Mouse (Mus musculus) right cerebral cortex, adult 18-20 months (tissue): ENCODE data around the gene Defb19.

ENCODE experiments used
- DNase-seq: peaks from one replicate; pipeline ENCODE4 v3.0.0; 2022; ENCODE audit warnings: mixed read lengths

The Defb19 gene

DNA sequence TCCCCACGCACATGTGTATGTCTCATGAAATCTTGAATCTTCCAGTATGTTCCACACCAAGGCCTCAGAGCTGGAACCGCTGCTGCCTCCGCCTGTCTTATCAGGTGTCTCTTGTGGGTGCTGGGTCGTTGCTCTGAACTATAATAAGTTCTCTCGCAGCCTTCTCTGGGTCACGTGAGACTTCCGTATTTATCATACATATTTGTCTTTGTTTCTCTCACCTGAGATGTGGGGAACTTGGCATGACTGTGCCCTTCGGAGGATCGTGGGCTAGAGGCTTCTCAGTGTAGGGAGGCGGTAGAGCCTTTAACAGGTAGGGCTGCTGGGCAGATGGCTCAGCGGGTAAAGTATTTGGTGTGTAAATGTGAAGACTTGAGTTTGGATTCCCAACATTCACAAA lies 500 bp upstream of the Defb19 start:
- DNase-seq: no peak

DNA sequence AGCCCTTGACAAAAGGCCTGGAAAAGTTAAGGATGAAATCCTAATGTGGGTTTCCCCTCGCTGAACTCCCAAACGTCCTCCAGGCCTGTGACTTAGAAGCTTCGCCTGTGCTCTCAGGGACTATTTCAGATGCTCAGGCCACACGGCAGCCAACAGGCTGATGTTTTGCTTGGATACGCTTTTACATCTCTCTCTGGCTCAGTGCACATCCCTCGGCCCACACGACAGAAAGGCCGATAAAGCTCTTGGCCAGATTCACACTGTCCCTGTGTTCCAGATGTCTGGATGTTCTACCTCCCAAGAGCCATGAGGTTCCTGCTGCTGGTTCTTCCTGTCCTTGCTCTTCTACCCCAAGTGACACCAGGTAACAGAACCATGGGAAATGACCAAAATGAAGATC lies 6.6 kb downstream of the Defb19 start:
- no peak for DNase-seq

DNA sequence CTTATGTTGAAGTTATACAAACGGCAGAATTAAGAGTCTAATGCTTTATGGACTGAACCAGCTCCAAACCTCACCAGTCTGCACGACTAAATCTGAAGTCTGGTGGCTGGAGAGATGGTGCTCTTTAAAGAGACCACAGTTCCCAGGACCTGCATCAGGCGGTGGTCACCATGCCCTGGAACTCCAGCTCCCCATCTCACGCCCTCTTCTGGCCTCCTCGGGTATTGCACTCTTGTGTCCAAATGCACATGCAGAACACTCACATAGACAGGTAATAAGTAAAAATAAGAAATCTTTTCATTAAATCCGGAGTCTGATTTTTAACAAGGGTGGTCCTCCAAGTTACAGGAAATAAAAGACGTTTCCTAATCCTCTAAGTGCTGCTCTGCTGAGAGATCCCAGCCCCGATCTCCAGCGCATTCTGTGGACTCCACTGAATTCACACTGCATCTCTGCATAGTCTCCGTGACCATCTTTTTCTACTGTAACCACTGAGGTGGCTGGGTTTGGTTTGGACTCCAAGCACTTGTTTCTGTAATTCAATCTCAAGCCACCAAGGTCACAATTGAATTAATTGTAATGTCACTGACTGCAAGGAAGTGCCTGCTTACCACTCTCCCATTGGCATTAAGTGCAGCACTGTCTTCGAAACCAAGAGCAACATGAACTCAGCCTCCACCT lies 7.9 kb downstream of the Defb19 start, which contains the start of gene Defb21:
Gene Defb21, plus strand, starts transcription at position 631 of the 681 bp plus-strand sequence.
- DNase-seq: no peak

DNA sequence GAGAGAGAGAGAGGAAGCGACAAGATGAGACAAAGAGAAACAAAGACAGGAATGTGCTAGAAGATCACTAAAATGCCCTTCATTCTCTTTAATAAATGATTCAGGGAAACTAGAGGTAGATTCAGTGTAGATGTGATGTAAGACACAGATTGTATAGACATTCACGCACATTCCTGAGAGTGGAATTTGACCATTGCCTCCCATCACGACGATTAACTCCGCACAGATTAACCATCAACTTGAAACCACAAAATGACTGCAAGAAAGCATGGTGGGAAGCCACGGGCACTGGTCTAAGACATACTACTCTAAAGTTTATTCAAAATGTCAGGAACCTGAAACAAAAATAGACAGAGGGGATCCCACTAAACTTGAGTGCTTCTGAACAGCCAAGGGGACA lies 9.8 kb downstream of the Defb19 start:
- DNase-seq: no peak

DNA sequence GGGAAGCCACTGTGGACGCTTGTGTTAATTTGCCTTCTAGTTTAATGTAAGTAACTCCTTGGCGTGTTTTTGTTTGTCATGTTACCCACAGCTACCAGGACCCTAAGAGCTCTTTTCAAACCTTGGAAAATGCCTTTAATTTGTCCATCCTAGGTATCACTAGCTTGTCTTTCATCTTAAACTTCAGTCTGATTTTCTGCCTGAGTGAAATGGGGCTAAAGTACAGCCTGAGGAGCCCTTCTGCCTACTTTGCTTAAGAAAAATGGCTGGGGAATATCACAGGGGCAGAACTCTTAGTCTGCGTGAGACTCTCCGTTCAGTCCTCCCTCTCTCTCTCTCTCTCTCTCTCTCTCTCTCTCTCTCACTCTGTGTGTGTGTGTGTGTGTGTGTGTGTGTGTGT lies 10.2 kb downstream of the Defb19 start:
- no peak for DNase-seq

DNA sequence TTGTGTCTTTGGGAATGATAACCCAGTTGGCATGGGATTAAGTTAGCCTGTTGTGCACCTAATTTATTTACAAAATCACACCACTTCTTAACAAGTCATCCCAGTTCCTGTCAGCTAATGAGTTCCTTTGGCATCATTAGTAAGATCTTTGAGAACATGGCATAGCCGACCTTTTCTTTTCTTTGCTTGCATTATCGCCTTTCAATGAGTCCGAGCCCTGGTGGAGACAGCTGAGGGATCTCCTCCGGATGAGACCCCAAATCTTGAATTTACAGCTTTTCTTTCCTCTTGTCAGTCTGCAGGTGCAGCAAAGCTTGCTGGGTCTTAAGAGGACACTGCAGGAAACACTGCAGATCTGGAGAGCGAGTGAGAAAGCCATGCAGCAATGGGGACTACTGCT lies 11.1 kb downstream of the Defb19 start, which contains the start of gene Gm17416:
Gene Gm17416, plus strand, starts transcription at position 301 of the 400 bp plus-strand sequence.
- DNase-seq: no peak

DNA sequence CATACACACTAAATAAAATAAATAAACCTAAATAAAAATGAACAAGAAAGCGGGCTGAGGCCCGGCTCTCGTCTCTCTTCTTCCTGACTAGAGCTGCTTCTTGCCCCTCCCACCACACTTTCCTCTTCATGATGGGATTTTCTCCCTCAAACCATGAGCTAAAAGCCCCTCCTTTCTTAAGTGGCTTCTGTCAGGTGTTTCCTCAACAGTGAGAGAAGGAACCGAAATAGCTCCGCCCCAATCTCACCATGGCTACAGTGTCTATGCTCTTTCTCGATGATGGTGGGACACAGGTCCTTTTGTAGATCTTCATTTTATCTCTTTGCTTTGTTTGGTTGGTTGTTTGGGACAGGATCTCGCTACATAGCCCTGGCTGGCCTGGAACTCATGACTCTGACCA lies 23.5 kb downstream of the Defb19 start:
- DNase-seq: no peak

DNA sequence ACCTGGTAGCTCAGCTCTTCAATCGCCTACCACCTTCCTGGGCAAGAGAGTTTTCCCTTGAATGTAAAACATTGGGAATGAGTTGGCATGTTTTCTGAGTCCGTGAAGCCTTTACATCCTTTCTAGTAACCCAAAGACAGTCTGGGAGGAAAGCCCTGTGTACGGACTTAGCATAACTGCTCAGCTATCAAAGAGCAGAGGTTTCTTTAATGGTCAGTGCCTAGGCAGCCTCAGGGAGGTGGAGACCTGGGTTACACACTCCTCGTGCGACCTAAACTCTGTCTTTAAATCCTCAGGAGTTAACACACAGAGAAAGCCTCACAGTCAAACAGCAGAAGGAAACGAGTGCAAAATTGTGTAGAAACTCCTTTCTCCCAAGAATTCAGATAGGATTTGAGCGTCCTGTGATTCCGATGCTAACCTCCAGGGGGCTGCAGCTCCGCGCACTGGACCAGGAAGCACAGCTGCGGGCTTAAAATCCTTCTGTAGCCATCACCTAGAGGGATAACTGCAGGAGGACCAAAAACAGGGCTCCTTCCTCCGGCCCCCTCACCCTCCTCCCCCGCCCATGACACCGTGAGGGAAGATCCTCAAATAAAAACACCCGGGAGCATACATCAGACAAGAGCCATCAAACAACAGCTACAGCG lies 26.2 kb downstream of the Defb19 start:
- DNase-seq: peak; percentile 66

DNA sequence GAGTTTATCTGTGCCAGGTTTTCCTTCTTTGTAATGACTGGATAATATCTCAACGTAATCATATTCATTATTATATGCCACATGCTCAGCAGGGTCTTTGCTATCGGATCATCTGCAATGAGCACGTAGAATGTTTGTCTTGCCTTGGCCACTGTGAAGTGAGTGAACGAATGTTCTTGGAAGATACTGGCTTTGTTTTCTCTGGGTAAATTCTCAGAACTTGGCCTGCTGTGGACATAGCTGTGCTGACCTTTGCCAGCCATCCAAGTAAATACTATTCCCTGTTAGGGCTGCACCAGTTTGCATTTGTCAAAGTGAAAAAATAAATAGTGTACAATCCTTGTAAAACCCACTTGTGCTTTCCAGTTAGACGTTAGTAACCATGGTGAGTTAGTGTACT lies 32.0 kb downstream of the Defb19 start:
- no peak for DNase-seq

DNA sequence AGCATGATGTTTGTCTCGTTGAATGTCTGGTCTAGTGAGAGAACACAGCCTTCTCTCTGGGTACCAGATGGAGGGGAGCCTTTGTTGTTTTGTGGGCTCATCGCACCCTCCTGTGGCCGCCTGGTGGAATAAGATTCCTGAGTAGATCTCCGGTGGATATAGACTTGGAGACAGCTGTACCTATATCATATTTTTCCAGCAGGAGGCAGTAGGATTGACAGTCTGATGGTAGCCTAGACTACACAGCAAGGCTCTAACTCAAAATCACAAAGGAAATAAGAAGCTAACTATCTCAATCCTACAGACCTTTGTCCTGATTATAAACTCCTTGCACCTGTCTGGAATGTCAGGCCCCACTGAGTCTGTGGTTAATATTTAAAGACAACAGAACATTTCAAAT lies 35.4 kb downstream of the Defb19 start:
- peak; percentile 67 for DNase-seq

DNA sequence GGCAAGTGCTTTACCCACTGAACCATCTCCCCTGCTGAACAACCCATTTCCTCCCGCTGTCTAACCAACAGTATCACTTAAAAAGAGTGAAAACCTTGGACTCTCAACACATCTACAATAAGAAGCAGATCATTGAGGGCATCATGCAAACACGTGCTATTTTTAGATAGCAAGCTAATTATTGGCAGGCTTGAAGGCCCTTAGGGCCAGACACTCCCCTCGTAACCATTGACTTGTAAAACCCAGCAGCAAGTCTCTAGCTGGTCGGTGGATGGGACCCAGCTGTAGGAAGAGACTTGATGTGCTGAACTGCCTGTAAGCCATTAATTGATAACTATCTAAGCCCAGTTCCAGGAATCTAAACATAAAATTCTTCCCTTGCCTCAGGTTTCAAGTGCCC lies 36.6 kb downstream of the Defb19 start:
- no peak for DNase-seq

DNA sequence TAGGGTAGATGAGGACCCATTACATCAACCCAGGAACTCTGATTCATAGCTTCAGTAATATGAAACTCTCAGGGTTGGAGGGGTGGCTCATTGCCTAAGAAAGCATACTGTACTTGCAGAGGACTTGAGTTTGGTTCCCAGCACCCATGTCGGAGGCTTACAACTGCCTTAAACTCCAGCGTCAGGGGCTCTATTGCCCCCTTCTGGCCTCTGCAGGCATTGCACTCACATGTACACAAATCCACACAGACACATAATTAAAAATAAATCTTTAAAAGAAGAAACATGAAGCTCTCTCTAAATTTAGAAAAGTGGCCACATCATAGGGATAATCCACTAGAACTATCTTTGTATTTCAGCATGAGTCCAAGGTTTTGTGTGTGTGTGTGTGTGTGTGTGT lies 37.2 kb downstream of the Defb19 start:
- no peak for DNase-seq

DNA sequence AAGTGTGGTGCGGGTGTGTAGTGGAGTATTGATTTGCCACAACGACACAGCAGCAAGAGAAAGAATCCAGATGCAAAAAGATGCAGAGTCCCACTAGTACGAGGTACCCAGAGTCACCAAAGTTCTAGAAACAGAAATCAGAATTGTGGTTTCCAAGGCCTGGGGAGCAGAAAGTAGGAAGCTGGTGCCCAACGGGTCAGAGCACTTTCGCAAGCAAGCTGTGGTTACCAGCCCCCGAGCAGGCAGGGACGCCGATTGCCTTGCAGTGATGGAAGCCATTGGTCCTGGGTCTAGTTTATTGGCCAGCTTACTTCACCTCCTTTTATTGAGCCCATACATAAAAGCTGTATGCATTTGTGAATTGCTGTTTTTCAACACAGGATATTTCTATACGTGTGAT lies 38.1 kb downstream of the Defb19 start:
- DNase-seq: no peak

DNA sequence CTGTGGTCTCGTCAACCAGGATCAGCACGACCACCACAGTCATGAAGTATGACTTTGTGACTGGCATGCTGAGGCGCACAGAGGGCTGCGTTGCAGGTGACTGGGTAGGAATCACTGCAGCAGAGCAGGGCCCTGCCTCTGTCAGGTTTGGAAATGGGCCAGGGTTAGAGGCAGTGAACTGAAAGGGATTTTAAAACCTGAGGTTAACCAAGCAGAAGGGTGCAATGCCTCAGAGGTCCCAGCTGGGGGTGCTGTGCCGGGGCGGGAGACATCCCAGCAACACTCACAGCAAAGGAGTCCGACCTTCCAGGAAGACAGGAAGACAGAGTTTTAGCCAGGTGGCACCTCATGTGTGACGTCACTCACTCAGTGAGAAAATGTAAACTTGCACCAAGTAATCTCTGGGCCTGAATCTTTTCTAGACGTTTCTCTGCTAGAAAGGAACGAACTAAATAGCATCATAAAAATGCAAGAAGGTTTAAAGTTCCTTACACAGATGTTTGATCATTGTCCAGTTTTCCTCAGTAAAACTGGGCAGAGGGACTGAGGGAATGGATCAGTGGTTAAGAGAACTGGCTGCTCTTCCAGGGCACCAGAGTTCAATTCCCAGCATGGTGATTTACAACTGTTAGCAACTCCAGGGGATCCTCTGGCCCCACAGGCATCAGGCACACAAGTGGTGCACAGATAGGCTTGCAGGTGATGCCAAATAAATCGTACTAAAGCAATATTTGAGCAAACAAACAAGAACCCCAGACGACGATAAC lies 40.0 kb downstream of the Defb19 start, which contains the start of gene Defb29:
Gene Defb29, minus strand, starts transcription at position 155 of the 767 bp plus-strand sequence.
- no peak for DNase-seq
